Mouse (Mus musculus) G1E (cell line): ENCODE measurements around the gene Tmem129.

Experiments
- CTCF ChIP-seq: IDR thresholded peaks from 2 replicates; pipeline ENCODE4 v1.5.1; 2012; ENCODE audit warnings: low read depth, low read length, inconsistent platforms, mixed read lengths
- GATA1 ChIP-seq: IDR thresholded peaks from 2 replicates; pipeline ENCODE4 v1.6.1; 2012; ENCODE audit warnings: borderline replicate concordance, low read length, inconsistent platforms, mixed read lengths
- GATA2 ChIP-seq: IDR thresholded peaks from 2 replicates; pipeline ENCODE4 v1.6.1; 2012; ENCODE audit warnings: low read depth, low read length, inconsistent platforms, borderline replicate concordance
- POLR2AphosphoS5 ChIP-seq: IDR thresholded peaks from 2 replicates; pipeline ENCODE4 v1.6.1; 2012; ENCODE audit warnings: low read depth, low read length, inconsistent platforms; ENCODE audit not compliant: insufficient replicate concordance
- TAL1 ChIP-seq: conservative IDR thresholded peaks from 2 replicates; pipeline ENCODE4 v1.6.1; 2012; ENCODE audit warnings: low read depth, low read length, inconsistent platforms, mixed read lengths

DNA sequence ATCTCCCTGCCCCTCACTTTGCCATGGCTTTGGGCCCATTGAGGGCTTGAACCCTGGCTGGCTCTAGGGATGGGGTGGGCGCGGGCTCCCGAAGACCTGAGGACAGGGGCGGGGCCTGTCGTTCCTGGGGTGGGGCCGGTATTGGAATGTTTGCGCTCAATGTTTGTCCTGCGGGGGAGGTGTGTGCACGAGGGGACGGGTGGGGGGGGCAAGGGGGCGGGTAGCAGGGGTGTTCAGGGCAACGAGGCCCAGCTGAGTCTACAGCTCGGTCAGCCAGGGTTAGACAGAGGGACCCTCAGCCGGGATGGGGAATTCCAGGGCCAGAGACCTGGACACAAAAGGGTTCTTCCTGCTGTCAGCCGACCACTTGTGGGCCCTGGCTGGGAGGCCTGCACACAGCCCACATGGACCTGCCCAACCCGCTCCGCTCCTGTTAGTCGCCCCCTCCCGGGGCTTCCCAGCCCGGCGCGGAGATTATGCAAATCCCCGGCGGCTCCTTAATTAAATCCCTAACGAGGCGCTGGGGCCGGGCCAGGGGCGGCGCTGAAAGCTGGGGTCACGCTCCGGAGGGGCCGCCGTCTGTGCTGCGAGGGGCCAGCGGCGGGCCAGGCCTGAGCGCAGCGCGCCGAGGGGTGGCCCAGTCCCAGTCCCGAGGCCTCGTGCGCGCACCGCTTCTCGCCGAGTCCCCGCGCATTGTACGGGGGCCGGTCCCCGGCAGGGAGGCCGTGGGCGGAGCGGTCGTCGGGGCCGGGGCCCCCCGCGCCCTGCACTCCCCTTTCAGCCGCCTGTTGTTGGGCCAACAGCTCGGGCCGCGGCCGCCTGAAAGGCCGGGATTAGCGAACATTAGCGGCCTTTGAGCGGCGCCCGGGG lies 36.9 kb upstream of the Tmem129 start:
- TF ChIP-seq CTCF: no peak
- TF ChIP-seq GATA1: no peak
- TF ChIP-seq POLR2AphosphoS5: no peak
- no peak for TF ChIP-seq TAL1
- no peak for TF ChIP-seq GATA2
